29 mouse cellular contexts compared by ENCODE assay signal in the genomic region with DNA sequence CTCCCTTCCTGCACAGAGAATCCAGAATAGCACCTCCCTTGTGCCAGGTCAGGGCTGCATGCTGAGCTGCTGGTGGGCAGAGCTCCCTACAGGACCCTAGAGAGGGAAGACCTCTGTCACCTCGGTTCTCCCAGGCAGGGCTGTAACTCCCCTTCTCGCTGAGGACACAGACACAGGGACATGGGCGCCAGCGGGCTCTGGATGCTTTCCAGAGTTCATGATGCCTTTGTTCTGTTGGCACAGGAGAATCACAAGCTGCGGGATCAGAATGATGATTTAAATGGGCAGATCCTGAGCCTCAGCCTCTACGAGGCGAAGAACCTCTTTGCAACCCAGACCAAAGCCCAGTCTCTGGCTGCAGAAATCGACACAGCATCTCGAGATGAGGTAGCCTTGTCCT.
A peak's percentile ranks its signal among the peaks of the same experiment; 100 is the strongest.
DNase-seq lines count a peak whose midpoint lies in the region; ATAC-seq and TF ChIP-seq lines count a peak whose summit lies in the region.
"Had no signal": no experiment of that assay in that cellular context is flagged by ENCODE, and none has a peak within 500 bp of the region (broad histone marks: within the 10 kb centered on the region; RNA-seq: fewer than 3 reads in every experiment).

No protein-coding gene starts in this region.

- H3K9ac ChIP-seq in forebrain, embryonic 14.5 days (ENCODE audit: low read length), result no peak overlapping the region
- no peak overlapping the region for H3K9ac ChIP-seq in forebrain, embryonic 13.5 days
- 0 out of 2 replicates have a peak overlapping the region, but pooled peaks have one; percentile 36 for H3K9ac ChIP-seq in kidney, embryonic 16.5 days (replicated peaks; ENCODE audit: low read length)
- H3K9ac ChIP-seq: heart, embryonic 13.5 days; hindbrain, embryonic 14.5 days had no signal

- H3K4me3 ChIP-seq in cerebellum, adult 2 months (replicated peaks; ENCODE audit: insufficient read depth, low read depth, low read length), result no peak overlapping the region
- no peak overlapping the region for H3K4me3 ChIP-seq in forebrain, embryonic 14.5 days (ENCODE audit: low read depth, low read length)
- no peak overlapping the region for H3K4me3 ChIP-seq in forebrain, embryonic 13.5 days
- H3K4me3 ChIP-seq in kidney, embryonic 16.5 days (ENCODE audit: low read length), result no peak overlapping the region
- H3K4me3 ChIP-seq: embryonic facial prominence, embryonic 10.5 days; embryonic facial prominence, embryonic 13.5 days; erythroblast, embryonic 14.5 days; heart, adult 2 months; heart, embryonic 10.5 days; heart, embryonic 13.5 days had no signal

- WGBS in cerebellum, adult 2 months, result 11% methylated on average over 9 of the region's 9 CpGs
- WGBS in forebrain, embryonic 14.5 days, result 71% methylated on average over 9 of the region's 9 CpGs
- WGBS in forebrain, embryonic 13.5 days, result 79% methylated on average over 9 of the region's 9 CpGs
- 85% methylated on average over 9 of the region's 9 CpGs for WGBS in kidney, embryonic 16.5 days

- TF ChIP-seq CTCF in cerebellum, adult 2 months (IDR thresholded peaks at IDR 0.05; ENCODE audit: borderline replicate concordance, insufficient read depth, low read depth, low read length), result no peak
- no peak for TF ChIP-seq CTCF in brain, embryonic 14.5 days (IDR thresholded peaks at IDR 0.05; ENCODE audit: borderline replicate concordance, extremely low read depth, insufficient read depth, insufficient read length)

- H3K4me2 ChIP-seq in forebrain, embryonic 14.5 days (ENCODE audit: low read length), result no peak overlapping the region
- H3K4me2 ChIP-seq in forebrain, embryonic 13.5 days, result no peak overlapping the region
- H3K4me2 ChIP-seq in kidney, embryonic 16.5 days (replicated peaks; ENCODE audit: low read depth, low read length), result no peak overlapping the region
- H3K4me2 ChIP-seq: embryonic facial prominence, embryonic 13.5 days; heart, embryonic 13.5 days; hindbrain, embryonic 14.5 days had no signal

- peak overlapping the region; percentile 15; the same call in 1 of the 2 replicates for H3K27ac ChIP-seq in cerebellum, adult 2 months (ENCODE audit: insufficient read depth, low read length)
- peak overlapping the region; percentile 48; the same call in 1 of the 2 replicates for H3K27ac ChIP-seq in forebrain, embryonic 14.5 days (ENCODE audit: low read depth, low read length)
- no peak overlapping the region for H3K27ac ChIP-seq in forebrain, embryonic 13.5 days
- H3K27ac ChIP-seq in kidney, embryonic 16.5 days (ENCODE audit: low read length), result no peak overlapping the region
- H3K27ac ChIP-seq: embryonic facial prominence, embryonic 10.5 days; embryonic facial prominence, embryonic 13.5 days; heart, adult 2 months; heart, embryonic 10.5 days; heart, embryonic 13.5 days; hindbrain, embryonic 14.5 days had no signal

- H3K4me1 ChIP-seq in cerebellum, adult 2 months (ENCODE audit: control insufficient read depth, insufficient read depth, low read length), result peaks cover 20% of the 10 kb centered on the region
- peaks cover under 1% of the 10 kb centered on the region; the same call in 1 of the 2 replicates for H3K4me1 ChIP-seq in forebrain, embryonic 14.5 days (ENCODE audit: control insufficient read depth, insufficient read depth, low read length)
- H3K4me1 ChIP-seq in forebrain, embryonic 13.5 days, result peaks cover 5% of the 10 kb centered on the region
- no peaks in the 10 kb centered on the region for H3K4me1 ChIP-seq in kidney, embryonic 16.5 days (ENCODE audit: insufficient read depth, low read length)
- H3K4me1 ChIP-seq: heart, embryonic 13.5 days had no signal

- no peak for TF ChIP-seq POLR2A in cerebellum, adult 2 months (IDR thresholded peaks at IDR 0.05; ENCODE audit: borderline replicate concordance, insufficient read depth, low read length)
- TF ChIP-seq POLR2A in brain, embryonic 14.5 days (IDR thresholded peaks at IDR 0.05; ENCODE audit: borderline replicate concordance, extremely low read depth, insufficient read depth, insufficient read length, poor library complexity, severe bottlenecking), result no peak

- H3K27me3 ChIP-seq in cerebellum, adult 2 months (ENCODE audit: control insufficient read depth, insufficient read depth, low read length), result no peaks in the 10 kb centered on the region
- H3K27me3 ChIP-seq in forebrain, embryonic 14.5 days (replicated peaks; ENCODE audit: control insufficient read depth, insufficient read depth, low read length), result no peaks in the 10 kb centered on the region
- H3K27me3 ChIP-seq in forebrain, embryonic 13.5 days, result no peaks in the 10 kb centered on the region
- H3K27me3 ChIP-seq in kidney, embryonic 16.5 days (ENCODE audit: insufficient read depth, low read length), result no peaks in the 10 kb centered on the region
- H3K27me3 ChIP-seq: CH12.LX; embryonic facial prominence, embryonic 13.5 days; heart, embryonic 13.5 days; Patski had no signal

- H3K9me3 ChIP-seq in forebrain, embryonic 14.5 days (replicated peaks; ENCODE audit: control insufficient read depth, low read length), result no peaks in the 10 kb centered on the region
- no peaks in the 10 kb centered on the region for H3K9me3 ChIP-seq in forebrain, embryonic 13.5 days (replicated peaks)
- no peaks in the 10 kb centered on the region for H3K9me3 ChIP-seq in kidney, embryonic 16.5 days (ENCODE audit: low read length)
- H3K9me3 ChIP-seq: embryonic facial prominence, embryonic 10.5 days; embryonic facial prominence, embryonic 13.5 days; G1E; heart, embryonic 10.5 days; heart, embryonic 13.5 days had no signal

- H3K36me3 ChIP-seq in forebrain, embryonic 14.5 days (ENCODE audit: control insufficient read depth, insufficient read depth, low read length), result peaks cover 63% of the 10 kb centered on the region
- H3K36me3 ChIP-seq in forebrain, embryonic 13.5 days (ENCODE audit: poor library complexity, severe bottlenecking), result peaks cover 70% of the 10 kb centered on the region
- peaks cover 15% of the 10 kb centered on the region; the same call in 1 of the 2 replicates for H3K36me3 ChIP-seq in kidney, embryonic 16.5 days (ENCODE audit: insufficient read depth, low read length)
- H3K36me3 ChIP-seq: G1E; heart, embryonic 13.5 days had no signal

- peak; percentile 56 for DNase-seq in cerebellum, adult 2 months
- no peak for DNase-seq in cerebellum, postnatal 4 days (ENCODE audit: low spot score in 2 of 2)
- no peak for DNase-seq in forebrain, embryonic 14.5 days (ENCODE audit: low spot score)
- DNase-seq in kidney, adult 18-20 months, result no peak
- peak; percentile 41 for DNase-seq in brain, embryonic 14.5 days (ENCODE audit: low read depth)
- DNase-seq: adrenal gland, postnatal 10 days; adrenal gland, postnatal 36 days; B cell, adult 2 months; cerebellum, adult 8-10 months; embryo, embryonic 11 days; gastrocnemius, postnatal 10 days; gastrocnemius, postnatal 36 days; heart, adult 2 months; heart, postnatal 14 days; heart, postnatal 4 days; kidney, adult 8-10 months had no signal

- no peak for ATAC-seq in forebrain, embryonic 14.5 days
- no peak for ATAC-seq in forebrain, embryonic 13.5 days
- ATAC-seq in kidney, embryonic 16.5 days (ENCODE audit: low FRiP score, low TSS enrichment), result no peak
- ATAC-seq: forebrain, embryonic 16.5 days; intestine, postnatal 0 days; Patski had no signal

Comparison
In these comparisons a context has a peak if more than half of its experiments do, and no peak if none do; other contexts are left out.
1. DNase-seq: peak in cerebellum, adult 2 months (2 of 2) and brain, embryonic 14.5 days (single experiment); none in cerebellum, postnatal 4 days (0 of 2), forebrain, embryonic 14.5 days (single experiment) and kidney, adult 18-20 months (single experiment).
2. H3K27ac ChIP-seq: peak in cerebellum, adult 2 months (single experiment) and forebrain, embryonic 14.5 days (single experiment); none in forebrain, embryonic 13.5 days (single experiment) and kidney, embryonic 16.5 days (single experiment).